Mouse (Mus musculus) myocyte (in vitro differentiated cells): ENCODE results near the gene Abcc4.

Experiments used
- MYOG ChIP-seq, 3 experiments: IDR thresholded peaks; one replicate each; pipeline ENCODE4 v1.6.1; 2011; ENCODE audit warnings: control low read depth in 2 of 3, low read depth in 2 of 3, mild to moderate bottlenecking in 2 of 3; ENCODE audit not compliant: insufficient read length in 2 of 3, control insufficient read depth in 1 of 3, insufficient read depth in 1 of 3
- POLR2A ChIP-seq: IDR thresholded peaks from one replicate; pipeline ENCODE4 v1.6.1; 2011; ENCODE audit warnings: low read depth, mild to moderate bottlenecking, control low read depth, moderate library complexity; ENCODE audit not compliant: insufficient read length
- USF1 ChIP-seq: IDR thresholded peaks from one replicate; pipeline ENCODE4 v1.6.1; 2011; ENCODE audit warnings: low read depth, mild to moderate bottlenecking, control low read depth, moderate library complexity

- TF ChIP-seq POLR2A (no peak), MYOG (IDR thresholded peaks at IDR 0.05; ENCODE audit: control insufficient read depth in 1 of 3, insufficient read depth in 1 of 3, insufficient read length in 2 of 3, low read depth in 2 of 3) (no peak), USF1 (no peak)
Observed at GRCm38 (mm10) chr14:118716372-118717312, 10.6 kb upstream of the Abcc4 start.
